Mouse (Mus musculus) olfactory bulb, adult 2 months (tissue): ENCODE data around the gene Slc43a3. TPM values are rescaled to one million over a fixed set of nuclear protein-coding genes. Genes with fewer than 3 reads are reported as not detected.

ENCODE experiments used
- H3K27ac ChIP-seq: fragments of 200-500 bp; 2 replicates; pipeline ENCODE4 v1.5.1; 2012; ENCODE audit warnings: low read depth, low read length; ENCODE audit not compliant: insufficient read depth
- H3K4me1 ChIP-seq: fragments of 200-500 bp; 2 replicates; pipeline ENCODE4 v1.6.1; 2012; ENCODE audit warnings: low read length; ENCODE audit not compliant: control insufficient read depth, insufficient read depth
- H3K4me3 ChIP-seq: fragments of 200-500 bp; 2 replicates; pipeline ENCODE4 v1.5.1; 2012; ENCODE audit warnings: mild to moderate bottlenecking, low read depth, low read length, moderate library complexity; ENCODE audit not compliant: insufficient read depth
- CTCF ChIP-seq: fragments of 200-500 bp; IDR thresholded peaks from 2 replicates; pipeline ENCODE4 v1.5.1; 2012; ENCODE audit warnings: low read depth, mild to moderate bottlenecking, low read length, moderate library complexity; ENCODE audit not compliant: insufficient read depth
- POLR2A ChIP-seq: fragments of 200-500 bp; IDR thresholded peaks from 2 replicates; pipeline ENCODE4 v1.6.1; 2012; ENCODE audit warnings: mild to moderate bottlenecking, low read depth, low read length, moderate library complexity; ENCODE audit not compliant: insufficient read depth
- WGBS: fragments of 180-500 bp; shearing (Covaris S2); methylation state at CpG from one replicate; pipeline ENCODE4 v1.1.7; 2018; 5-methylcytosine and 5-hydroxymethylcytosine counted together
- polyA plus RNA-seq: library from polyadenylated mRNA; stranded (reverse); fragments of >200 nt; gene quantifications from 2 replicates; pipeline ENCODE4 v1.2.4, GENCODE M21; 2012; ENCODE audit warnings: low replicate concordance; ENCODE audit not compliant: missing spikeins, insufficient read depth, insufficient read length

The Slc43a3 gene
- polyA plus RNA-seq, 1 experiment: not detected

DNA sequence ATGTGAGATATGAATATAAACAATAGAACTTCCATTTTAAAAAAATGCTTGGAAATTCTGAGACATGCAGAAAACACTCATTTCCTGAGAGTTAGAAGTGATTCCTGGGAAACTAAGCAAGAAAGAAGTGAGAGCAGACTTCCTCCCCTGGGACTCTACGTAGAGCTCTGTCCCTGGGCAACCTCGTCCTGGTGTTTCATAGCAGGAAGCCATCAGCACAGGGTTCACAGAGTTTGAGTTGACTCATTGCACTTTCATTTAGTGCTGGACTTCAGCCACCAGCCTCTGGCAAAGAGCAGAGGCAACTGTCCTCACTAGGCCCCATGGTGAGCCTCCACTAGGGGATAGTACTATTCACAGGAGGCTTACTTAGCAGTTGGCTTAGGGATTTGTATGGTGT lies 24.9 kb downstream of the Slc43a3 start:
- no peak overlapping the region for H3K4me3 ChIP-seq
- 70% methylated on average over 2 of the region's 2 CpGs for WGBS
- H3K4me1 ChIP-seq: no peaks in the 10 kb centered on the region
- TF ChIP-seq CTCF (no peak), POLR2A (no peak)
- H3K27ac ChIP-seq: no peak overlapping the region

DNA sequence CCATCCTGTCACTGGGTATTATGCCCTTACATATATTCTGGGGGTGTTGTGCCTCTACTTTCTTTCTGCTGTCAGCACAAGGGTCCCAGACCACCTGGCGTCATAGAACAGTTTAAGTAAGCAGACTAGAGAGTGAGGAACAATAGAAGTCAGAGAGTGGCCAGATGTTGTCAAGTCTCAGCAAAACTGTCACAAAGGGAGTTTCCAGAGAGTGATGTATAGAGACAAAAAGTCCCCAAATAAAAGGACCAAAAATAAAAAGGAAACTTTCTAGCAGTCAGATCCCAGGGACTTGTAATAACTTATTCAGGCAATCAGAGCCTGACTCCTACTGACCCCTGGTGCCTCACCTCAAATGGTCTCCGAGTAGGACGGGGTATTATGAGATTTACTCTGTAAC lies 25.5 kb downstream of the Slc43a3 start:
- WGBS: 89% methylated on average over 3 of the region's 3 CpGs
- H3K4me1 ChIP-seq: no peaks in the 10 kb centered on the region

GRCm38 (mm10) chr2:84962906-84963507 lies 26.6 kb downstream of the Slc43a3 start:
- H3K4me3 ChIP-seq: no peak overlapping the region
- no peak for TF ChIP-seq CTCF
- 41% methylated on average over 6 of the region's 6 CpGs for WGBS
- H3K4me1 ChIP-seq: no peaks in the 10 kb centered on the region
- no peak overlapping the region for H3K27ac ChIP-seq

More for the DNA sequence above, 25.5 kb downstream of the Slc43a3 start:
- Histone ChIP-seq H3K4me3 (no peak overlapping the region), H3K27ac (no peak overlapping the region)
- TF ChIP-seq POLR2A: no peak
- no peak for TF ChIP-seq CTCF

- WGBS: 87% methylated on average over 7 of the region's 7 CpGs
- Histone ChIP-seq H3K4me3 (no peak overlapping the region), H3K27ac (no peak overlapping the region), H3K4me1 (no peaks in the 10 kb centered on the region)
- TF ChIP-seq POLR2A (no peak), CTCF (no peak)
Observed at GRCm38 (mm10) chr2:84964111-84964801, 27.9 kb downstream of the Slc43a3 start.

GRCm38 (mm10) chr2:84967318-84967991 lies 31.1 kb downstream of the Slc43a3 start:
- WGBS: 85% methylated on average over 5 of the region's 5 CpGs

GRCm38 (mm10) chr2:84975580-84975979 lies 39.2 kb downstream of the Slc43a3 start:
- H3K4me3 ChIP-seq: no peak overlapping the region
- TF ChIP-seq POLR2A (no peak), CTCF (no peak)
- H3K4me1 ChIP-seq: no peaks in the 10 kb centered on the region
- WGBS: 91% methylated on average over 2 of the region's 2 CpGs
- no peak overlapping the region for H3K27ac ChIP-seq

More at GRCm38 (mm10) chr2:84967318-84967991, 31.1 kb downstream of the Slc43a3 start:
- no peak for TF ChIP-seq POLR2A
- no peak for TF ChIP-seq CTCF
- Histone ChIP-seq H3K4me1 (no peaks in the 10 kb centered on the region), H3K27ac (no peak overlapping the region), H3K4me3 (no peak overlapping the region)

GRCm38 (mm10) chr2:84980188-84980587 lies 43.8 kb downstream of the Slc43a3 start, which contains the start of gene Prg2:
TSS of gene Prg2 (plus strand) at chr2:84980461.
- H3K4me1 ChIP-seq: no peaks in the 10 kb centered on the region
- TF ChIP-seq POLR2A: no peak
- TF ChIP-seq CTCF: no peak
- H3K4me3 ChIP-seq: no peak within 1 kb of the TSS
- WGBS: 50% methylated on average over 1 of the region's 1 CpGs
- no peak within 1 kb of the TSS for H3K27ac ChIP-seq

DNA sequence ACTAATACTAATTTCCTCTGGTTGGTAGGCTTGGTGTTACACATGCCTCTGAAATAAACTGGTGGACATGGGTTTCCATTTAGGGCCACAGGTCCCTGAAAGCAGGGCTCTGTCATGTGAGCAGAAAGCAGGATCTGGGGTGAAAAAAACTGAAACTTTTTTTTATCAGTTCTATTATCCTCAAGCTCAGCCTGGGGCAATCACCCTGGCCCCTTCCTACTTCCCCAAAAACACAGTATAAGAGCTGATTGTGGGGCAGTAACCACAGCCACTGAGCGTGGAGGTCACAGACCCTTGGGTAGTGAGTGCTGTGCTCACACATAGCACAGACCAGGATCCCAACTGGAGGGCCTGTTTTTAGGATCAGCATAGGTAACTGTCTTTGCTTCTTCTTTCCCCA lies 51.6 kb downstream of the Slc43a3 start, which contains the start of gene Prg3:
TSS of gene Prg3 (plus strand) at position 286 of the 400 bp plus-strand sequence.
- H3K4me1 ChIP-seq: no peaks in the 10 kb centered on the region
- no peak within 1 kb of the TSS for H3K4me3 ChIP-seq
- 76% methylated on average over 1 of the region's 1 CpGs for WGBS
- H3K27ac ChIP-seq: no peak within 1 kb of the TSS
- TF ChIP-seq POLR2A (no peak), CTCF (no peak)

DNA sequence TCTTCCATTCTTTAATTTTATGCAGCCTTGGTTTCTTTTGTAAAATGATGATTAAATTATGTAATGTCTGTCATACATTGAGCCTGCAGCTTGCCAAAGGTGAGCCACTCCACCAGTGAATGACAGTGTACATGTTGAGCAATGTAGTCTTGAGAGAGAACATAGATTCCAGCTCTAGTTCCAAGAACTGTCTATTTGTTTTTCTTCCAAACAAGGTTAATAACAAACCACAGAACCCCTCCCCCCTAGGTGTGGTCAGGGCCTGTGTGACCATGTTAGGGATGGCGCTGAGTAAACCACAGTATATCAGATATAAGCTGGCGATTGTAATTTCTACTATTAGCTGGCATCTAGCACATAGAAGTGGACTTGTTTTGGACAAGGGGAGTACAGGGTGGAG lies 60.0 kb downstream of the Slc43a3 start:
- no peak overlapping the region for H3K4me3 ChIP-seq

More for the DNA sequence above, 60.0 kb downstream of the Slc43a3 start:
- 96% methylated on average over 2 of the region's 2 CpGs for WGBS
- no peak for TF ChIP-seq POLR2A
- TF ChIP-seq CTCF: no peak
- Histone ChIP-seq H3K4me1 (no peaks in the 10 kb centered on the region), H3K27ac (no peak overlapping the region)
